Mouse (Mus musculus): ENCODE data around the gene Tab1.
"Not testable (repeated sequence)": the region's sequence is repeated elsewhere in the genome, so short reads cannot be mapped to it uniquely, and the experiment has no call there.

Gene Tab1

DNA sequence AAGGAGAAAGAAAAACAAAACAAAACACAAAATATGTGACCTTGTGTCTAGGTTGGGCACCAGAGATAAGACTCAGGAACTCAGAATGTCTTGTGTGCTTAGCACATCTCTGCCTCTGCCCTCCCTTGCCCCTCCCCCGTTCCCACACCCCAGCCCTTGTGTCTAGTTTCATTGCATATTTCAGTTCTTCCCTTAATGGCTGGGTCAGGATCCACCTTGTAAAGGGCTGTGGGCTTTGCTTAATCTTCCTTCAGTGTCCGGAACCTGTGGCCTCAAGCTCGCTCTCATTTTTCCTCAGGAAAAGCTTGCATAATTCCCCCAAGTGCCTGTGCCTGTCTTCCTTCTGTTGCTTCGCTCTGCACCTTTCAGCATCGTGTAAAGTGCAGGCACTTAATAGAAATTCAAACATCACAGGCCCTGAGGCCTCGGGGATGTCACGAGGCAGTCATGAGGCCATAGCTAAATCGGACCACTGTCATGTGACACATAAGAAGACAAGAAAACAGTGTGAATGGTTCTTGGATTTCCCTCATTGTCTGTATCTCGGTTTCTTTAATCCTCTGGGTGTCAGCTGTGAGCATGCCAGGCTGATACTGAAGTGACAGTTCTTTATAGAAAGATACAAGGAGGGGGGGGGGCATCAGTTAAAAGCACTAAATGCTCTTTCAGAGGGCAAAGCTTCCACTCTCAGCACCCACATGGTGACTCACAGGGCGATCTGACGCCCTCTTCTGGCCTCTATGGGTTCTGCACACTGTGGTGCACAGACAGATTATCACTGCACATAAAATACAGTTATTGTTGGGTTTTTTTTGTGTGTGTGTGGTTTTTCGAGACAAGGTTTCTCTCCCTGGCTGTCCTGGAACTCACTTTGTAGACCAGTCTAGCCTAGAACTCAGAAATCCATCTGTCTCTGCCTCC lies 27.2 kb upstream of the Tab1 start:
- DNase-seq = peak; percentile 38

DNA sequence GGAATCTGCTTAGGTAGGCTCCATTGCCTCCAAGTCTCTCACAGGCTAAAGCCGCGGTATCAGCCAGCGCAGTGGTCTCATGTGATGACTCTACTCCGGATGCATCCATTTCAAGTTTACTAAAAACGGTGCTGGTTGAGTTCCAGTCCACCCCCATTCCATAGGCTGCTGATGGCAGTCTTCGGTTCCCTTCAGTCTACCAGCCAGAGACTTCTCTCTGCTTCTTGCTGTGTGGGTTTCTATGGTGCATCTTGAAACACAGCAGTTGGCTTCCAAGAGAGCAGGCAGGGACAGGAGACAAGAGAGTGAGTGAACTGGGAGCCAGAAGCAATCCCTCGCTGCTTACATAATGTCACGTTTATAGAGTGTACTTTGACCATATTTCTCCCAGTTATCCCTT lies 25.8 kb upstream of the Tab1 start:
- DNase-seq = no peak

DNA sequence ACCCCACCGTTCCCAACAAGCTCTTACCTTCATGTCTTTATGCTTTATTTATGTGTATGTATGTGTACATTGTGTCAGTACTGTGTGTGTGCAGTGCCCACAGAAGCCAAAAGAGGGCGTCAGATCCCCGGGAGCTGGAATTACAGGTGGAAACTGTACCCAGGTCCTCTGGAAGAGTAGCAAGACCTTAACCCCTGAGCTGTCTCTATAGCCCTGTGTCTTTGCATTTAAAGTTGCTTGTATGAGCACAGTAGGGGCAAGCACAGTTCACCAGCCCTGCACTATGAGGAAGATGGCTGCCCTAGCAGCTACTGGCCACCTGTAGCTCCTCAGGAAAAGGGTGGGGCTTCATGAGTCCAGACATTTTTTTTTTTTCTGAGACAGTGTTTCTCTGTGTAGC lies 25.4 kb upstream of the Tab1 start:
- no peak for DNase-seq

DNA sequence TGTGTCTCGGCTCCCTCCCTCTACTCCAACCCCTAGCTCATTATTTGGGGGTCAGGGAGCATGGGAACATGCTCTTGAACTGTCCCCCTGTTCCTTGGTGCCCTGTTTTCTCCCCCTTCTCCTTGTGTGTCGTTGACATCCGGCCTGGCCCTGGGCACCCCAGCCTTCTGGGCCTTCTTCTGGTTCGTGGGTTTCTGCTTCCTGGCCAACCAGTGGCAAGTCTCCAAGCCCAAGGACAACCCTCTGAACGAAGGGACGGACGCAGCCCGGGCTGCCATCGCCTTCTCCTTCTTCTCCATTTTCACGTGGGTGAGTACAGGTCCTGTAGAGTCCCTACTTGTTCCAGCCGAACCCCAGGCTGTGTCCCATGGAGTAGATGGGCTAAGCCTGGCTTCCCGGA lies 21.5 kb upstream of the Tab1 start:
- no peak for DNase-seq

DNA sequence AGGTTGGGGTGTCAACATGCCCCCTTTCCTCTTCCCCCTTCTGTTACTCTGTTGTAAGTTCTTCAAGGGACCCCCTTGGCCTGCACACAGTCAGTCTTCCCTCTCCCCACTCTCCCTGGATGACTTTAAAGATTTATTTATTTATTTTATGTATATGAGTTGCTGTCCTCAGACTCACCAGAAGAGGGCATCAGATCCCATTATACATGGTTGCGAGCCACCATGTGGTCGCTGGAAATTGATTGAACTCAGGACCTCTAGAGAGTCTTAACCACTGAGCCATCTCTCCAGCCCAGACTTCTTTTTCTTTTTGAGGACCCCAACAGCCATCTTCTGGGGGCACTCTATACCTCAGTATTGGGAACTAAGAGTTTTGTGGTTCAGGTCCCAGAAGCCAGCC lies 20.4 kb upstream of the Tab1 start:
- peak; percentile 9 for DNase-seq

DNA sequence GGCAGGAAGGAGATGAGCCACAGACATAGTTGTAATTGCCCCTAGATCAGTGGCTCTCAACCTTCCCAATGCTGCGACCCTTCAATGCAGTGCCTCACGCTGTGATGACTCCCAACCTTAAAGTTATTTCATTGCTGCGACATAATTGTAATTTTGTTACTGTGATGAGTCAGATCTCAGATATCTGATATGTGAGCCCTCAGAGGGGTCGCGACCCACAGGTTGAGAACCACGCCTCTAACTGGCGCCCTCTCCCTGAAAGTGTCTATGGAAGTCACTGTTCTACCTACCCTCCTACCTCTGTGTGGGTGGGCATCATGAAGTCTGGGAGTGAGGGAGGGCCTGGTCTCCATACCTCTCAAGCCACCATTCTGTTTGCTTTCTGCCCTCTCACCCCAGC lies 18.5 kb upstream of the Tab1 start:
- DNase-seq = peak; percentile 1

DNA sequence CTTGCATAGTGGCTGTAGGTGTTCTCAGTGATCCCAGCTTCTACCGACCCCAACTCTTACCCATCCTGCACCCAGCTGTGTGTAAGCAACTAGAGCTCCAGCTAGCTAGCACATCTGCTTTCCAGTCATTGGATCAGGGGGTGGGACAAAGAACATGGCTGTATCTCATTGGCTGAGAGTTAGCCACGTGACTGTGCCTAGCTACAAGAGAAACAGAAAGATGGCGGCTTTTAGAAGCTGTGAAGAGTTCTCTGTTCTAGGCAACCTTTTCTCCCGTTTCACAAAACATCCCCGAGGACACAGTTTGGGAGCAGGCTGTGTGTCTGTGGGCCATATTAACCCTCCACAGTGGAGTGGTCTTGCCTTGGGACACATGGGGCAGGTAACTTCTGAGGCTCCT lies 17.7 kb upstream of the Tab1 start:
- DNase-seq = peak; percentile 43

DNA sequence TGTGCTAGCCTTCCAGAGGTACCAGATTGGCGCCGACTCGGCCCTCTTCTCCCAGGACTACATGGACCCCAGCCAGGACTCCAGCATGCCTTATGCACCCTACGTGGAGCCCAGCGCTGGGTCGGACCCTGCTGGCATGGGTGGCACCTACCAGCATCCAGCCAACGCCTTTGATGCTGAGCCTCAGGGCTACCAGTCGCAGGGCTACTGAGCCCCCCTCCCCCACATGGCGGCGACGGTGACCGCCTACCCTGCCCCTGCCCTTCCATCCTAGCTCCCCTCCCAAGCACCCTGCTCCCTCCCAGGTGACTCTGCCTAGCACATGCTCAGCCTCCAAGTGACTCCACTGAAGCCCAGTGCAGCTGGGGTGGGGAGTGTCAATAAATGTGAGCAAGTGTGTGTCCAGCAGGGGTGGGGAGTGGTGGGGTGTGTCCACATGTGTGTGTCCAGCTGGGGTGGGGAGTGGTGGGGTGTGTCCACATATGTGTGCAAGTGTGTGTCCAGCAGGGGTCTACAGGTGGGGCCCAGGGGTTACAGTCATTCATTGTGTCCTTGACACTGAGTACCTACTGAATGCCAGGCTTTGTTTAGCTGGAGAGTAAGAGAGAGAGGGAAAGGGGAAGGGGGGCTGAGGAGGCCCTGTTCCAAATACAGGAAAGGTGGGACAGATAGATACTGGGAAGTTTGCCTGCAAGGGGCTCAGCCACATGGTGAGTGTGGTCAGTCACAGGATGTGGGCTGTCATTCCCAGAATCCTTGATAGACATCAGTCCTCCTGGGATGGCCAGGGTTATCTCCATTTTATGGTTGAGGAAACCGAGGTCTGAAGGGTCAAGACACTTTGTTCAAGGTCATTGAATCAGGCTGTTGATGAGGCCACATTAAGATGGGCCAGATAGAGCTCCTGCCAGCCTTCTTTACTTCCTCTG lies 16.8 kb upstream of the Tab1 start:
- DNase-seq = peak; percentile 5

DNA sequence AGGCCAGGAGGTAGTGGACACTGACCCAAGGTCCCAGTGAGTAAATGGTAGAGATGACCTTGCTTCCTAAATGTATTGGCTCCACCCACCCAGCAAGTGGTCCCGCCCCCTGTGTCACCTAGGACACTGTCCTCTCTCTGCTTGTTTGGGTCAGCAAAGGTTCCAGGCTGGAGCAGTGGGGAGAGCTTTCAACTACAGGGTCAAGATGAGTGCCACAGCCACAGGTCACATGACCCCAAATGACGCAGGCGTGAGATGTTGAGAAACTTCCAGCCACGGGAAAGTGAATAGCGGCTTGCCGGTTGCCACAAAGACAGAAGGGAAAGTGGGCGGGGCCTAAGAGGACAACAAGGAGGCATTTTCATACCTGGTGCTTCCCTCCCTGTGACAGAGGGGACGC lies 15.8 kb upstream of the Tab1 start:
- DNase-seq = peak; percentile 53

DNA sequence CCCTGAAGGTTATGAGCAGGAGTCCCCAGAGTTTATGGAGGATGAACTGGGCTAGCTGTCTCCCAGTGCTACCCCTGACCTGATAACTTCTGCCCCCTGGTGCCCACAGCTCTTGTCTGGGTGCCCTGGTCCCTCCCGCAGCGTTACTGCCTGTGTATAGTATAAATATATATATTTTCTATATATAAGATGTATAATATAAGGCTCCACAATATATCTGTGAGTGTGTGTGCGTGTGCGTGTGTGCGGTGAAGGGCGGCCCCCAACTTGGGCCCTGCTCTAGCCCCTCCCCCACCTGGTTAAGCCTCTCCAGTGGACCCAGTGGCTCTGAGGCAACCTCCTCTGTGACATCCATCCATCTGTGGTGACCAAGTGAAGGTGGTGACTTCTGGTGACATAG lies 13.9 kb upstream of the Tab1 start:
- DNase-seq = no peak

DNA sequence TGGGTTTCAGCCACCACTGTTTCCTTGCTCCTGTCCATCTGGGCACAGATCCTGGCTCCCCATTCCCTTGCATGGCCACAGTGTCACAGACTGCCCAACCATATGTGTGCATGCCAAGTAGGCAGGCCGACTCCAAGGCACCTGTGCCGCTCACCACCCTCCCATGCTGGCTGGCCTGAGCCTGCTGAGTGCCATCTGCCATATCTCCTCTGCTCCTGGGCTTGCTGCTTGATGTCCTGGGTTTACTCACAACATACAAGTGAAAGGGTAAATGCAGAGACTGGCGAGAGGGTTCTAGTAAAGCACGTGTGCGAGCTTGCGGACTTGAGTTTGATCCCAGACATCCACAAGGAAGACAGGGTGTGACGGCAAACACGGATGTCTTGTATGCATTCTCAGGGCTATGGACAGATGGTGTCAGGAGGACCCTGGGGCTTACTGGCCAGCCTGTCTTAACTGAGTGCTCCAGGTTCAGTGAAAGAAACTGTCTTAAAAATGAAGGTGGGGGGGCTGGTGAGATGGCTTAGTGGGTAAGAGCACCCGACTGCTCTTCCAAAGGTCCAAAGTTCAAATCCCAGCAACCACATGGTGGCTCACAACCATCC lies 11.1 kb upstream of the Tab1 start:
- no peak for DNase-seq

DNA sequence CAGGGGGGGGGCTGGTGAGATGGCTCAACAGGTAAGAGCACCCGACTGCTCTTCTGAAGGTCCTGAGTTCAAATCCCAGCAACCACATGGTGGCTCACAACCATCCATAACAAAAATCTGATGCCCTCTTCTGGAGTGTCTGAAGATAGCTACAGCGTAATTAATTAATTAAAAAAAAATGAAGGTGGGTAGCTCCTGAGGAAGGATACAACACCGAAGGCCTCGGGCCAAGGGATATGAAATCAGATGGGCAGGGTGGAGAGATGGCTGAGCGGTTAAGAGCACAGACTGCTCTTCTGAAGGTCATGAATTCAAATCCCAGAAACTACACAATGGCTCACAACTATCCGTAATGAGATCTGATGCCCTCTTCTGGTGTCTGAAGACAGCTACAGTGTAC lies 10.5 kb upstream of the Tab1 start:
- DNase-seq = not testable (repeated sequence)

DNA sequence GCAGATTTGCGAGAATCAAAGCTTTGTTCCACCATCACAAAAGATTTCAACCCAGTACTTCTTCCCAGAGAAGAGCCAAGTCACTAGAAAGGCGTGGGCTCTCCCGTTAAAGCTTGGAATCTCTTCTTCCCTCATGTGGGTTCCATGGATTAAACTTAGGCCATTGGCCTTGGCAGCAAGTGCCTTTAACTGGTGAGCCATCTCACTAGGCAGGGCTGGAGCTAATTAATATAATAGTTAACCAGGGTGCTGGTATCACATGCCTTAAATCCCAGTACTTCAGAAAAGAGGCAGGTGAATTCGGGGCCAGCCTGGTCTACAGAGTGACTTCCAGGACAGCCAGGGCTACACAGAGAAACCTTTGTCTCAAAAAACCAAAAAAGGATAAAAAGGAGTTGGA lies 8.3 kb upstream of the Tab1 start:
- no peak for DNase-seq

DNA sequence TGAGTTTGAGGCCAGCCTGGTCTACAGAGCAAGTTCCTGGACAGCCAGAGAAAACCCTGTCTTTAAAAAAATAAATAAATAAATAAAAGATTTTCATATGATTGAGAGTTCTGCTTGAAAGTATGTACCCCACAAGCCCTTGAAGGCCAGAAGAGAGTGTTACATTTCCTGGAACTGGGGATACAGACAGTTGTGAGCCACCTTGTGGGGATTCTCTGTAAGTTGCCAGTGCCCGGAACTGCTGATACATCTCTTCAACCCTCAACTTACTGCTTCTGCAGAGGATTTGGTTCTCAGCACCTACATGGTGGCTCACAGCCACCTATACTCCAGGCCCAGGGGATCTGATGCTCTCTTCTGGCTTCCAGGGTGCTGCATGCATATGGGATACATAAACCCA lies 5.7 kb upstream of the Tab1 start:
- DNase-seq = peak; percentile 52

DNA sequence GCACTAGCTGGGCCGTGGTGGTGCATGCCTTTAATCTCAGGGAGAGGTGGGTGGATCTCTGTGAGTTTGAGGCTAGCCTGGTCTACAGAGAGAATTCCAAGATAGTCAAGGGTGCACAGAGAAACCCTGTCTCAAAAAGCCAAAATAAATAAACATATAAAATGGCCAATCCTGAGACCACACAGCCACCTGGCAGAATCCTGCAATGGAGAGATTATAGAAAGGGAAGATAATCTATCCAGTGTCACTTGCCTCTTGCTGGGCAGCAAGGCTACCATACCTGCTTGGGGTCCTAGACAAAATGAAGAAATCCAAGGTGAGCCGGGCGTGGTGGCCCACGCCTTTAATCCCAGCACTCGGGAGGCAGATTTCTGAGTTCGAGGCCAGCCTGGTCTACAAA lies 2.9 kb upstream of the Tab1 start:
- peak; percentile 28 for DNase-seq

DNA sequence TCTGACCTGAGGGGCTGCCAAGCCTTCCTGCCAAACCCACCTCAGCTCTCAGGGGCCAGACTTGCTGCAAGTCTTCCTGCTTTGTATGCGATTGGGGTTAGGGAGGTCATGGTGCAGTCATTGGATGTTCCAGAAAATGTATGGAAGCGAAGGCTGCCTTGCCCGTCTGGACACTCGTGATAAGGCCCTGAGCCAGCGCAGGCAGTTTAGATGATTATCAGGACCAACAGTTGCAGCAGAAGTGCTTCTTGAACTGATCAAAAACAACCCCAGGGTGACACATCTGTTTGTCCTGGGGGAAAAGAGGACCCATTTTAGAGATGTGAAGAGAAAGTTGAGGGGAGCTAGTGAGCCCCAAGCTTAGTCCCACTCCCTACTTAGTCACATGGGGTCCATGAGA lies 2.2 kb upstream of the Tab1 start:
- DNase-seq = peak; percentile 90

DNA sequence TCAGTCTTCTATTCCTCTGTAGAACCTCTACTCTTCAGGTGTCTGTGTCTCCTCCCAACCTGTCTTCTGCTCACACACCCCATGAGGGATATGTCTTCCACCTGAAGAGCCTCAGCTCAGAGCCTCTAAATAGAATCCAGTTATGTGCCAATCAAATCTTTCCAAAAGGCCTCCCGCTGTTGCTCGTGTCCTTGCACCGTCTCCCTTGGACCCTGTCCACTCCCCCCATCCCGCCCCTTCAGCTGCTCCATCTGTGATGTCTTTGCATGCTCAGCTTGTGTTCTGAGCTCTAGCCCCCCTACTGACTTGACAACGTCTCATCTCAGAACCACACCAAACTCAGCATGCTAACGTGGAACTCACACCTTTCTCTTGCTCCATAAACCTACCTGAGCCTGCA lies 1.5 kb upstream of the Tab1 start:
- peak; percentile 21 for DNase-seq

DNA sequence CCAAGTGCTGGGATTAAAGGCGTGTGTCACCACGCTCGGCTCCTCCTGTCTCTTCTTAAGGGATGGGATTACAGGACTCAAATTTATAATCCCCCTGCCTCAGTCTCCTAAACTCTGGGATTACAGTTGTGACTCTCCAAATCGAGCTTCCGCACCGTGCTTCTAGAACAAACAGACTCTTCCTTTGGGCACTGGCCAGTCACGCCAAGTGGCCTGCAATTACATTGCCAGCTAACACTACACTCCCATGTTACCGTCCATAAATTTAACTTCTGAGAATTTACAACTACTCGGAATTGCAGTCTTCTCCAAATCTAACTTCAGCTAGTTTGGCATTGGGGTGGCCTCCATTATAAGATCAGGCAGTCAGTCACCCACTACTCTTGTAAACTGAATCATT lies 475 bp upstream of the Tab1 start:
- no peak for DNase-seq

DNA sequence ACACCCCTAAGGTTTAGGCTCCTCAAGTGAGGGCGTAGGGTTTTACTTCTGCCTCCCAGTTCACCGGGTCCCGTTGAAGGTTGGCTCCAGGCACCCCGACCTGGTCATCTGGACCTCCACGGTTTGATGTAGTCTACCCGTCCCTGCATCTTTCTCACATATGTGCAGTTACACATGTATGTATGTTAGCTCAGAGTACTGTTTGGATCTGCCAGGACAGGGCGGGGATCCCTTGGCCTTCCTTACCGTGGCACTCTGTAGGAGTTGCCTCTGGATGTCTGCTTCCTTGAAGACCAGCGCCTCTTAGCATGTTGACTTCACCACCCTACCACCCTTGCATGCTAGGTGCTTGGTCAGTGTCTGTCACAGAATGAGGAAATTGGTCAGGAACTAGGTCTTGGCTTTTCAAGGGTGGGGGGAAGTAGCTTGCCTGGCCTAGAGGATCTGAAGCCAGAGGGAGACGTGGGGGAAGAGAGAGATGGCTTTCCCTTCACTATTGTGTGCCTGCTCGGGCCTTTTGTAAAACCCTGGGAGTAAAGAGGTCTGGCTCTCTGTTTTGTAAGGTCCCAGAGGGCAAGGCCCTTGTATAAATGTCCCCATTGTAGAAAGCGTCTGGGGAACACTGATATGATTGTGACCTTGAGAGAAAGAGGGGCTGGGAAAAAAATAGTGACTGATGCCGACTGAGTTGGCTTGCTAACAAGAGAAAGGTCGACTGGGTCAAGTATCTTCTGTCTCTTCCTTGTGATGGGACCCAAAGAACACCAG lies 939 bp downstream of the Tab1 start:
- DNase-seq = peak; percentile 65

DNA sequence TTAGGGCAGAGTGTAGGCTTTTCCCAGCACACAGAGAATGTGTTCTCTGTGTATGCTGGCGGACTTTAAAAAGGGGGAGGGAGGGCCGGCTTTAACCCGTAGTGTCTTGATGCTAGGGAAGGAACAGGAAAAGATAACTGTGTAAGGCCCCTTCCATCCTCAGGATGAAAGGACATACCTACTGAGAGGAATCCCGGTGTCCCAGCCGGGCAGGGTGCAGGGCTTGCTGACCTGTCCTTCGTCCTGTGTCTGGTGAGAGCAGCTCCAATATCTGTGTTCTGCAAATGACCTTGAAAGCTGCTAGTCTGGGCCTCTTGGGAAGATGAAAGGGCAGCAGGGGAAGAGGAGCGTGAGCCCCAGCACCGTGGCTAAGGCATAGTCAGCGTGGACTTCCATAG lies 1.5 kb downstream of the Tab1 start:
- DNase-seq = peak; percentile 26

DNA sequence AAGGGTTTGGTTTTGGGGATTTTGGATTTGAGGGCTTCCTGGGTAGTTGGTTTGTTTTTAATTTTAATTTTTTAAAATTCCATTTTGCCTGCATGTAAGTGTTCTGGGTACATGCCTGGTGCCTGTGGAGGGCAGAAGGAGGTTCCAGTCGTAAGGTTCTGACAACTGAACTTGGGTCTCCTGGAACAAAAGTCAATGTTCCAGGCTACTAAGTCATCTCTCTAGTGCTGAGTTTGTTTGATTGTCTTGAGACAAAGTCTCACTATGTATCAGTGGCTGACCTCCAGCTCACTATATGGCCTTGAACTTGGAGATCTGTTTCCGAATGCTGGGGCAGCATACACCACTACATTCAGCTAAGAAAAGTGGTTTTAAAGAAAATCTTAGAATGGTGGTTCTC lies 2.6 kb downstream of the Tab1 start:
- no peak for DNase-seq

DNA sequence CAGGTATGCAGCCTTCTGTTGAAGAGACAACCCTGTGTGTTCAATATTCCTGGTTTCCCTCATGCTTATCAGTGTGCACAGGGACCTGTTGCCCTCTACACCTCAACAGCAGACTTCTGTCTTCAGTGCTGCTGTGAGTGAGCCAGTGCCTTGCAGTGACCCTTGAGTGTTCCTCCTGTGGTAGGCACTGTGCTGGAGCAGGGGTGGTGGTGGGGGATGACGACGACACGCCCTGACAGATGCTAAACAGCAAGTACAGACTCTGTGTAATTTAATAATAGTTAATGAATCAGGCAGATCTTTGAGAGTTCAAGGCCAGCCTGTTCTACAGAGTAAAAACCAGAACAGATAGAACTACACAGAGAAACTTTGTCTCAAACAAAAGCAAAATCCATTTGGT lies 3.7 kb downstream of the Tab1 start:
- no peak for DNase-seq
